Mouse (Mus musculus) heart, postnatal 14 days (tissue): ENCODE data around the gene Gpr88. TPM values are rescaled to one million over a fixed set of nuclear protein-coding genes. Genes with fewer than 3 reads are reported as not detected.

Source experiments
- DNase-seq, 2 experiments: peaks; one replicate each; pipeline ENCODE4 v3.0.0; 2021 to 2022
- intact Hi-C: fragments of 180-260 bp; cut with DNase I; formaldehyde crosslinking; loops from one replicate; pipeline ENCODE4 v1.15.1; 2025
- total RNA-seq, 2 experiments: library from RNA; stranded (reverse); gene quantifications; 2 replicates each; pipeline ENCODE4 v1.2.3; 2021

Gpr88 gene
- total RNA-seq, 2 experiments from 2014 or later: 0.10 to 0.12 TPM

- intact Hi-C loops: loop anchor here (5.0 kb wide), 1 partner anchor 163 kb away; no protein-coding TSS in a partner anchor
- peak in 1 of 2 experiments; percentile 3 for DNase-seq
Observed at GRCm38 (mm10) chr3:116205346-116206219, 47.7 kb downstream of the Gpr88 start.

GRCm38 (mm10) chr3:116204643-116205042 lies 48.7 kb downstream of the Gpr88 start:
- DNase-seq: peak in 1 of 2 experiments; percentile 15
- intact Hi-C loops: loop anchor here (5.0 kb wide), 1 partner anchor 162 kb away; no protein-coding TSS in a partner anchor

- no peak for DNase-seq
- intact Hi-C loops: no loop called here
Observed at GRCm38 (mm10) chr3:116203942-116204341, 49.4 kb downstream of the Gpr88 start.

GRCm38 (mm10) chr3:116200060-116200459 lies 53.2 kb downstream of the Gpr88 start:
- intact Hi-C loops: no loop called here
- no peak for DNase-seq

Other genes starting within 250 kb of the Gpr88 start
- 10 to 100 TPM; 20.8 to 21.2 TPM for gene Slc30a7, start 246.1 kb downstream of the Gpr88 start, total RNA-seq
- 10 to 100 TPM; 15.1 to 15.2 TPM for gene Extl2, start 246.0 kb downstream of the Gpr88 start, total RNA-seq
- 10 to 100 TPM; 11.4 to 14.2 TPM for gene Vcam1, start 123.8 kb downstream of the Gpr88 start, total RNA-seq
- gene Cdc14a, start 170.5 kb upstream of the Gpr88 start, total RNA-seq: 1 to 10 TPM; 3.8 to 4.7 TPM